Mouse (Mus musculus) embryonic facial prominence, embryonic 11.5 days (tissue): ENCODE measurements around the gene Kdm5a. TPM values are rescaled to one million over a fixed set of nuclear protein-coding genes. Genes with fewer than 3 reads are reported as not detected.

Source experiments
- ATAC-seq: fragments of 200-750 bp; cut with Nextera tagmentation; replicated peaks from 2 replicates; pipeline ENCODE4 v1.8.0; 2017; ENCODE audit warnings: low read depth; ENCODE audit not compliant: insufficient number of reproducible peaks, low FRiP score, low TSS enrichment
- DNase-seq: peaks from one replicate; pipeline ENCODE4 v3.0.0-alpha.2; 2015; ENCODE audit warnings: low spot score
- H3K27ac ChIP-seq: fragments of 300-500 bp; sonication (generic); replicated peaks from 2 replicates; pipeline ENCODE4 v1.5.1; 2014; ENCODE audit warnings: mild to moderate bottlenecking, low read depth, low read length, control low read depth
- H3K27me3 ChIP-seq: fragments of 300-500 bp; sonication (generic); 2 replicates; pipeline ENCODE4 v1.6.1; 2014; ENCODE audit warnings: mild to moderate bottlenecking, low read length, moderate library complexity, mixed read lengths; ENCODE audit not compliant: control insufficient read depth, insufficient read depth
- H3K36me3 ChIP-seq: fragments of 300-500 bp; sonication (generic); replicated peaks from 2 replicates; pipeline ENCODE4 v1.6.1; 2014; ENCODE audit warnings: low read depth, mild to moderate bottlenecking, low read length, moderate library complexity, mixed read lengths; ENCODE audit not compliant: control insufficient read depth, insufficient read depth
- H3K4me1 ChIP-seq: fragments of 300-500 bp; sonication (generic); 2 replicates; pipeline ENCODE4 v1.6.1; 2014; ENCODE audit warnings: low read length, mixed read lengths; ENCODE audit not compliant: control insufficient read depth, insufficient read depth
- H3K4me2 ChIP-seq: fragments of 300-500 bp; sonication (generic); 2 replicates; pipeline ENCODE4 v1.6.1; 2014; ENCODE audit warnings: low read depth, mild to moderate bottlenecking, control low read depth, low read length, moderate library complexity
- H3K4me3 ChIP-seq: fragments of 300-500 bp; sonication (generic); 2 replicates; pipeline ENCODE4 v1.5.1; 2014; ENCODE audit warnings: low read depth, low read length, control low read depth
- H3K9ac ChIP-seq: fragments of 300-500 bp; sonication (generic); replicated peaks from 2 replicates; pipeline ENCODE4 v1.6.1; 2014; ENCODE audit warnings: mild to moderate bottlenecking, control low read depth, low read length
- H3K9me3 ChIP-seq: fragments of 300-500 bp; sonication (generic); replicated peaks from 2 replicates; pipeline ENCODE4 v1.6.1; 2016; ENCODE audit warnings: mild to moderate bottlenecking, low read length, inconsistent platforms, mixed read lengths; ENCODE audit not compliant: control insufficient read depth
- WGBS: fragments of 180-500 bp; shearing (Covaris S2); extraction: QIAGEN DNeasy Blood & Tissue Kit; methylation state at CpG from one replicate; pipeline ENCODE4 v1.1.7; 2014; 5-methylcytosine and 5-hydroxymethylcytosine counted together
- polyA plus RNA-seq: library from polyadenylated mRNA; unstranded; fragments of >200 nt; fragmentation: Nextera tagmentation; extraction: Ambion mirVana; gene quantifications from 2 replicates; pipeline ENCODE4 v1.2.1, GENCODE M21; 2014

The Kdm5a gene
- polyA plus RNA-seq, 1 experiment from 2014 or later: 54.5 TPM

GRCm38 (mm10) chr6:120479302-120479701 is 115.4 kb downstream of the Kdm5a start:
- no peak overlapping the region for H3K9ac ChIP-seq
- H3K4me2 ChIP-seq: no peak overlapping the region
- no peak overlapping the region for H3K27ac ChIP-seq
- H3K4me1 ChIP-seq: no peaks in the 10 kb centered on the region
- WGBS: 72% methylated on average over 2 of the region's 2 CpGs
- H3K36me3 ChIP-seq: no peaks in the 10 kb centered on the region
- H3K9me3 ChIP-seq: no peaks in the 10 kb centered on the region
- no peaks in the 10 kb centered on the region for H3K27me3 ChIP-seq
- DNase-seq: no peak
- ATAC-seq: no peak
- H3K4me3 ChIP-seq: no peak overlapping the region

DNA sequence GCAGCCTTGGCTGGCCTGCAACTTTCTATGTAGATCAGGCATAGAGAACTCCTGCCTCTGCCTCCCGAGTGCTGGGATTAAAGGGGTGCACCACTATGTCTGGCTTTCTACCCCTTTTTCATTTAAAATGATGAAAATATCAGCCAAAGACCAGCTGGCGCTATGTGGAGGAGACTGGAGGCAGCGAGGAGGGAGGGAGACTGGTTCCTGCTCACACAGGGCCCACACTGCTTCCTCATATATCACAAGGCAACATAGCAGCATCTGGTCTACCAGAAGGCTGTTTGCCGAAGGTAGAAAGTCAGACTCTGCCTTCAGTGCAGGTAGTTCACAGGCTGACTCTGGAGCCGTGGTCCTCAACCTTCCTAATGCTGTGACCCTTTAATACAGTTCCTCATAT is 116.4 kb downstream of the Kdm5a start:
- no peak overlapping the region for H3K4me3 ChIP-seq
- no peak overlapping the region for H3K4me2 ChIP-seq
- WGBS: 88% methylated on average over 5 of the region's 5 CpGs
- H3K9ac ChIP-seq: no peak overlapping the region
- DNase-seq (no peak), ATAC-seq (no peak)
- H3K27me3 ChIP-seq: no peaks in the 10 kb centered on the region
- H3K36me3 ChIP-seq: no peaks in the 10 kb centered on the region
- H3K27ac ChIP-seq: no peak overlapping the region
- H3K4me1 ChIP-seq: no peaks in the 10 kb centered on the region
- H3K9me3 ChIP-seq: no peaks in the 10 kb centered on the region

DNA sequence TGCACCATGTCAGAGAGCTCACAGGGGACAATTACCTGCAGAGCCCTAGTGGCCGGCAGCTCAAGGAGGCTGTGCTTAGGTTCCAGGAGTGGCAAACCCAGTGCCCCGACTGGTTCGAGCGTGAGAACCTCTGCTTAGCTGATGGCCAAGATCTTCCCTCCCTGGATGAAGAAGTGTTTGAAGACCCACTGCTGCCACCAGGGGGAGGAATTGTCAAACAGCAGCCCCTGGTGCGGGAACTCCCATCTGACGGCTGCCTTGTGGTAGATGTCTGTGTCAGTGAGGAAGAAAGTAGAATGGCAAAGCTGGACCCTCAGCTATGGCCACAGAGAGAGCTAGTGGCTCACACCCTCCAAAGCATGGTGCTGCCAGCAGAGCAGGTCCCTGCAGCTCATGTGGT is 117.6 kb downstream of the Kdm5a start:
- ATAC-seq (no peak), DNase-seq (no peak)
- Histone ChIP-seq H3K27ac (no peak overlapping the region), H3K9ac (no peak overlapping the region), H3K36me3 (no peaks in the 10 kb centered on the region), H3K4me2 (no peak overlapping the region), H3K27me3 (no peaks in the 10 kb centered on the region), H3K9me3 (no peaks in the 10 kb centered on the region), H3K4me1 (no peaks in the 10 kb centered on the region), H3K4me3 (no peak overlapping the region)
- 88% methylated on average over 6 of the region's 6 CpGs for WGBS

GRCm38 (mm10) chr6:120482021-120482420 is 118.1 kb downstream of the Kdm5a start:
- WGBS: 92% methylated on average over 14 of the region's 14 CpGs
- no peaks in the 10 kb centered on the region for H3K9me3 ChIP-seq
- H3K4me1 ChIP-seq: no peaks in the 10 kb centered on the region
- DNase-seq (no peak), ATAC-seq (no peak)
- no peak overlapping the region for H3K9ac ChIP-seq
- H3K4me3 ChIP-seq: no peak overlapping the region
- no peaks in the 10 kb centered on the region for H3K27me3 ChIP-seq
- H3K4me2 ChIP-seq: no peak overlapping the region
- no peaks in the 10 kb centered on the region for H3K36me3 ChIP-seq
- H3K27ac ChIP-seq: no peak overlapping the region

DNA sequence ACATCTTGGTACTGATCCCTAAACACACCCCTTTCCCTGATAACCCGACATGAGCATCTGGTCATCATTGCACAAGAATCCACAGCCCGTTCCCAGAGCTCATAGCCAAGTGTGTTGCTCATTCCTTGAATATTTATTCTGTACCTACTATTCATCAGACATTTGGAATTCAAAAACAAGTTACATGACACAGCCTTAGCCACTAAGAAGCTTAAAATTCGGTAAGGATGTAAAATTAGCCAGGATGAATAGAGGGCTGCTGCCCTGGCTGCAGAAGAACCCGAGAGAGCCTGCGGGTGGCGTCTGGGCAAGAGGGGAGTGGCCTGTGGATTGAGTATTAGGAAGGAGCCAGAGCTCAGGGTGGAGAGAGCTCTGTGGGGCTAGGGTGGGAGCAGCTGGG is 118.8 kb downstream of the Kdm5a start:
- Histone ChIP-seq H3K4me3 (no peak overlapping the region), H3K27me3 (no peaks in the 10 kb centered on the region), H3K9ac (no peak overlapping the region), H3K4me2 (no peak overlapping the region), H3K4me1 (no peaks in the 10 kb centered on the region), H3K27ac (no peak overlapping the region), H3K9me3 (no peaks in the 10 kb centered on the region), H3K36me3 (no peaks in the 10 kb centered on the region)
- DNase-seq: no peak
- ATAC-seq: no peak
- whole genome bisulfite sequencing: 44% methylated on average over 6 of the region's 6 CpGs

- Histone ChIP-seq H3K27ac (no peak overlapping the region), H3K4me2 (no peak overlapping the region), H3K9me3 (no peaks in the 10 kb centered on the region), H3K4me1 (no peaks in the 10 kb centered on the region), H3K4me3 (no peak overlapping the region), H3K36me3 (no peaks in the 10 kb centered on the region), H3K9ac (no peak overlapping the region), H3K27me3 (no peaks in the 10 kb centered on the region)
- ATAC-seq (no peak), DNase-seq (no peak)
- 34% methylated on average over 8 of the region's 8 CpGs for WGBS
These were observed 119.3 kb downstream of the Kdm5a start for GRCm38 (mm10) chr6:120483211-120483626.

GRCm38 (mm10) chr6:120485038-120485437 is 121.1 kb downstream of the Kdm5a start:
- no peaks in the 10 kb centered on the region for H3K27me3 ChIP-seq
- no peak overlapping the region for H3K4me3 ChIP-seq
- DNase-seq (no peak), ATAC-seq (no peak)
- no peaks in the 10 kb centered on the region for H3K36me3 ChIP-seq
- no peak overlapping the region for H3K9ac ChIP-seq
- no peaks in the 10 kb centered on the region for H3K9me3 ChIP-seq
- no peaks in the 10 kb centered on the region for H3K4me1 ChIP-seq
- no peak overlapping the region for H3K27ac ChIP-seq
- WGBS: 72% methylated on average over 3 of the region's 3 CpGs
- H3K4me2 ChIP-seq: no peak overlapping the region

DNA sequence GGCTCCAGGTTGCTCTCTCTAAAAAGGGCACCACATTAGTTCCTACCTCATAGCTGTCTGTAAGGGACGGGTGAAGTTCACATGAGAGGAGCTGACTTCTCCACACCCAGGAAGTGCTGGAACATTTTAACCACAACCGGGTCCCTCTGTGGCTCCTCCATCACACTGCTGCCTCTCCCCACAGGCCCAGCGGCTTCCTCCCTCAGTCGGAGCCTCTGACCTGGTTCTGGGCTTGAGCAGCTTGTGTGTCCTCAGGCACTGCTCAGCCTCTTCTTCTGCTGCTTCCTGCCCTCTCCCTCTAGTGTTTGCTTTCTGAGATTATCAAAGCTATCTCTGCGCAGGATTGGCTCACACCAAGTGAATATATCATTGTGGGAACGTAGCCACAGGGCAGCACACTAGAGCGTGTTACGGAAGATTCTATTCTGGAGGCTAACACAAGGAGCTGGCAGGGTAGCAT is 122.2 kb downstream of the Kdm5a start:
- no peaks in the 10 kb centered on the region for H3K4me1 ChIP-seq
- no peaks in the 10 kb centered on the region for H3K36me3 ChIP-seq
- DNase-seq (no peak), ATAC-seq (no peak)
- no peak overlapping the region for H3K4me3 ChIP-seq
- H3K27ac ChIP-seq: no peak overlapping the region
- no peak overlapping the region for H3K4me2 ChIP-seq
- H3K27me3 ChIP-seq: no peaks in the 10 kb centered on the region
- no peaks in the 10 kb centered on the region for H3K9me3 ChIP-seq
- no peak overlapping the region for H3K9ac ChIP-seq
- WGBS: 61% methylated on average over 8 of the region's 8 CpGs
